Mouse (Mus musculus): ENCODE data around the gene A930018P22Rik. TPM values are rescaled to one million over a fixed set of nuclear protein-coding genes. Genes with fewer than 3 reads are reported as not detected.
A peak's percentile ranks its signal among the peaks of the same experiment; 100 is the strongest.

Gene A930018P22Rik
- total RNA-seq, 1 experiment: not detected

DNA sequence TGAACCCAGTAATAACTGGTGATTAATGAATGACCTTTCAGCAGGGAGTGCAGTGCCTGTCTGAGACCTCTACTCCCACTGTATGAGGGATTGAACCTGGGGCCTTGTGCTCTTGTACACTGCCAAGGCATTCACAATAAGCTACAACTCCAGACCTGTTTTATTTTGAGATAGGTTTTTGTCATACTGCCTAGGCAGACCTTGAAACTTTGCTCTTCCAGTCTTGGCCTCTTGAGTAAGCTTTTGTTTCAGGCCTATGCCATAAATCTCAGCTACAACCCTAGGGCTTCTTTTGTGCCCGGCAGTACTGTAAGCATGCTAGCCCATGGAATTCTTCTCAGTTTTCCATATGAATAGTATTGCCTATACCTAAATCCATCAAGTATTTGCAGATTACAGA is 3.5 kb upstream of the A930018P22Rik start:
- TF ChIP-seq MAFK (IDR thresholded peaks at IDR 0.05; ENCODE audit: insufficient read depth, low read depth, low read length) (no peak), ZC3H11A (IDR thresholded peaks at IDR 0.05; ENCODE audit: borderline replicate concordance, low read depth, low read length) (no peak), ZNF384 (IDR thresholded peaks at IDR 0.05; ENCODE audit: low read depth, low read length) (no peak), HCFC1 (IDR thresholded peaks at IDR 0.05; ENCODE audit: borderline replicate concordance, insufficient read depth, low read length) (no peak), CHD2 (IDR thresholded peaks at IDR 0.05; ENCODE audit: low read depth, low read length) (no peak)
- in situ Hi-C loops (cut with MboI; ENCODE audit: low sequenced_read_pairs in 2 of 2, unreplicated experiment in 2 of 2): no loop called here
- H3K4me3 ChIP-seq (ENCODE audit: insufficient read depth in 1 of 2, low read depth in 1 of 2, low read length in 2 of 2, poor library complexity in 1 of 2, severe bottlenecking in 1 of 2): no peak overlapping the region

DNA sequence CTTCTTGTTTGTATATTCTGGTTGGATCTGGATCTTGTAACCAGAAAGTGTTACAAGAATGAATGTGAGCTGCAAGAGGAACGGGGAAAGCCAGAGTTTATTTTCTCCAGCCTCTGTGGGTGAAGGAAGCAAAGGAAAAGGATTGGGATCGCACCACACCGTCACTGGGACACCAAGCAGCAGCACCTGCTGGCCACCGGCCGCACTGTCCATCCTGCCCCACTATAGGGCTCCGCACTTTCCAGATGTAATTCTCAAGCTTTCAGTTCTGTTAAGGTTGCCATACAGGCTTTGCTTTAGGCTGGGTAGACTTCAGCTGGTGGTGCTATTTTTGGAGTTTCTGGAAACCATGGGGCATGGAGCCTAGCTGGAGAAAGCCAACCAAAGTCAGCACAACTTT is 2.3 kb upstream of the A930018P22Rik start:
- Histone ChIP-seq H3K4me3 (ENCODE audit: insufficient read depth in 1 of 2, low read depth in 1 of 2, low read length in 2 of 2, poor library complexity in 1 of 2, severe bottlenecking in 1 of 2) (no peak overlapping the region), H3K27ac (ENCODE audit: insufficient read depth, low read depth, low read length, poor library complexity, severe bottlenecking) (no peak overlapping the region), H3K9ac (ENCODE audit: insufficient read depth, low read depth, low read length, poor library complexity, severe bottlenecking) (no peak overlapping the region), H3K9me3 (ENCODE audit: control insufficient read depth, insufficient read depth, low read depth, low read length) (no peaks in the 10 kb centered on the region), H3K36me3 (ENCODE audit: control insufficient read depth, insufficient read depth, low read length, poor library complexity, severe bottlenecking) (no peaks in the 10 kb centered on the region), H3K4me1 (ENCODE audit: control insufficient read depth in 2 of 2, insufficient read depth in 2 of 2, low read length in 2 of 2, poor library complexity in 1 of 2) (peaks cover 2 to 7% of the 10 kb centered on the region in 2 experiments; a peak in 2 of 4 replicates)
- DNase-seq (ENCODE audit: low read depth, low spot score): no peak
- TF ChIP-seq CHD2 (IDR thresholded peaks at IDR 0.05; ENCODE audit: low read depth, low read length): no peak
- TF ChIP-seq ZC3H11A (IDR thresholded peaks at IDR 0.05; ENCODE audit: borderline replicate concordance, low read depth, low read length): no peak
- TF ChIP-seq MAFK (IDR thresholded peaks at IDR 0.05; ENCODE audit: insufficient read depth, low read depth, low read length): no peak
- TF ChIP-seq HCFC1 (IDR thresholded peaks at IDR 0.05; ENCODE audit: borderline replicate concordance, insufficient read depth, low read length): no peak
- no peak for TF ChIP-seq ZNF384 (IDR thresholded peaks at IDR 0.05; ENCODE audit: low read depth, low read length)
- in situ Hi-C loops (cut with MboI; ENCODE audit: low sequenced_read_pairs in 2 of 2, unreplicated experiment in 2 of 2): no loop called here

More for the DNA sequence above, 3.5 kb upstream of the A930018P22Rik start:
- Histone ChIP-seq H3K27ac (ENCODE audit: insufficient read depth, low read depth, low read length, poor library complexity, severe bottlenecking) (no peak overlapping the region), H3K9me3 (ENCODE audit: control insufficient read depth, insufficient read depth, low read depth, low read length) (no peaks in the 10 kb centered on the region), H3K36me3 (ENCODE audit: control insufficient read depth, insufficient read depth, low read length, poor library complexity, severe bottlenecking) (no peaks in the 10 kb centered on the region), H3K9ac (ENCODE audit: insufficient read depth, low read depth, low read length, poor library complexity, severe bottlenecking) (no peak overlapping the region), H3K4me1 (ENCODE audit: control insufficient read depth in 2 of 2, insufficient read depth in 2 of 2, low read length in 2 of 2, poor library complexity in 1 of 2) (peaks cover 2 to 7% of the 10 kb centered on the region in 2 experiments; a peak in 2 of 4 replicates)
- no peak for DNase-seq (ENCODE audit: low read depth, low spot score)

DNA sequence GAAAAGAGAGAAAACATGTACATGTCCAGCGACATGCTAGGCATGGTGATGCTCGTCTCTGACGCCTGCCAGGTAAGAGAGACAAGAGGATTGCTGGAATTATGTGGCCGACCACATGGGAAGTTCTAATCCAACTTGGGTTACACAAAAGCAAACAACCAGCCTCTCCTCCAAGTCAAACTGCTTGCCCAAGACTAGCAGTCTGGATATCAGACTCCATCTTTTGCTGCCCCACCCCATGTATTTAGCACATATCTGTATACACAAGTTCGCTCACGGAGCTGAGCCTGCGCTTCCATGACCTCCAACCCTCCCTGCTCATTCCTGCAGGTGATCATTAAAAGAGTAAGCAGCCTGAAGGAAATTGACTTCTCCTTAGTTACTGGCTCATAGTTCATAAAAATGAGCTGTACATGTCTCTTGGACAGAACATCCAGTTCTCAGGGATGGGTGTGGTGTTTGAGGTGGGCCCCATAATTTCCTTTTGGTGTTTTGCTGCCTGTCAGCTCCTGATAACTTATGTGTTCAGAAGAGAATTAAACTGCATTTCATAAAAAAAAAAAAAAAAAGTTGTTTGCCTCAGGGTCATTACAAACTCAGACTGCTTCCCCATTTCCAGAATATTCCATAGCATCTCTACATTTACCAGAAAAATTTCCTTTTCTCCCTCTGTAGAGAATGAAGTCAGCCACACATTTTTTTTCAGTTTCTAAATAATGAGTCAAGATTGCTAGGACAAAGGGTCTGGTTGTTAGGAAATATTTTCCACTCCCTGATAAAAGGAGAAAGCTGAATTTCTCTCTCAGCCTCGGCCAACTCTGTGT is 676 bp upstream of the A930018P22Rik start:
- no peak overlapping the region for H3K27ac ChIP-seq (ENCODE audit: insufficient read depth, low read depth, low read length, poor library complexity, severe bottlenecking)
- H3K9me3 ChIP-seq (ENCODE audit: control insufficient read depth, insufficient read depth, low read depth, low read length): no peaks in the 10 kb centered on the region
- H3K9ac ChIP-seq (ENCODE audit: insufficient read depth, low read depth, low read length, poor library complexity, severe bottlenecking): no peak overlapping the region
- H3K36me3 ChIP-seq (ENCODE audit: control insufficient read depth, insufficient read depth, low read length, poor library complexity, severe bottlenecking): no peaks in the 10 kb centered on the region
- peak; percentile 83; the same call in 1 of the 2 replicates for TF ChIP-seq ZNF384 (IDR thresholded peaks at IDR 0.05; ENCODE audit: low read depth, low read length)
- no peak for TF ChIP-seq HCFC1 (IDR thresholded peaks at IDR 0.05; ENCODE audit: borderline replicate concordance, insufficient read depth, low read length)
- TF ChIP-seq MAFK (IDR thresholded peaks at IDR 0.05; ENCODE audit: insufficient read depth, low read depth, low read length): no peak
- in situ Hi-C loops (cut with MboI; ENCODE audit: low sequenced_read_pairs in 2 of 2, unreplicated experiment in 2 of 2): no loop called here
- no peak for DNase-seq (ENCODE audit: low read depth, low spot score)
- H3K4me3 ChIP-seq (ENCODE audit: insufficient read depth in 1 of 2, low read depth in 1 of 2, low read length in 2 of 2, poor library complexity in 1 of 2, severe bottlenecking in 1 of 2): peak overlapping the region in 1 of 2 experiments; percentile 4; a peak in 1 of 4 replicates
- peaks cover 2 to 7% of the 10 kb centered on the region in 2 experiments; a peak in 2 of 4 replicates for H3K4me1 ChIP-seq (ENCODE audit: control insufficient read depth in 2 of 2, insufficient read depth in 2 of 2, low read length in 2 of 2, poor library complexity in 1 of 2)

DNA sequence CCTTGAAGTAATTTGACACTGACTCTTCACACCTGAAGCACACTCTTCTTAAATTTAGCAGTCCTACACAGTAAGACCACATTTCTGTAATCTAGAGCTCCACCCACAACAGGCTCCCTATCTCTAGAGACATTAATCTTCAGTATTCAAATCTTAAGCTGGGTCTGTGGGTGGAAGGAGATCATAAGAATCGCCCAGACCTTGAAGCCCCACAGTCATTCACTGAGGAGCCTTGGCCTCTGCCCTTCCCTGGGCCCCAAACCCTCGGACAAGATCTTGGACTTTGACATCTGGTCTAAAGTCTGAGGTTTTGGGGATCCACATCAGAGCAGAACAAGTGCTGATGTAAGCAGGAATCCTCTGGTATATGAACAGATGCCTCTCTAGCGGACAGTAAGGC is 971 bp downstream of the A930018P22Rik start:
- Histone ChIP-seq H3K4me1 (ENCODE audit: control insufficient read depth in 2 of 2, insufficient read depth in 2 of 2, low read length in 2 of 2, poor library complexity in 1 of 2) (peaks cover 2 to 7% of the 10 kb centered on the region in 2 experiments; a peak in 2 of 4 replicates), H3K36me3 (ENCODE audit: control insufficient read depth, insufficient read depth, low read length, poor library complexity, severe bottlenecking) (no peaks in the 10 kb centered on the region), H3K9ac (ENCODE audit: insufficient read depth, low read depth, low read length, poor library complexity, severe bottlenecking) (no peak overlapping the region), H3K27ac (ENCODE audit: insufficient read depth, low read depth, low read length, poor library complexity, severe bottlenecking) (no peak overlapping the region), H3K9me3 (ENCODE audit: control insufficient read depth, insufficient read depth, low read depth, low read length) (no peaks in the 10 kb centered on the region), H3K4me3 (ENCODE audit: insufficient read depth in 1 of 2, low read depth in 1 of 2, low read length in 2 of 2, poor library complexity in 1 of 2, severe bottlenecking in 1 of 2) (peak overlapping the region in 1 of 2 experiments; percentile 83; a peak in 1 of 4 replicates)
- TF ChIP-seq HCFC1 (IDR thresholded peaks at IDR 0.05; ENCODE audit: borderline replicate concordance, insufficient read depth, low read length) (no peak), ZNF384 (IDR thresholded peaks at IDR 0.05; ENCODE audit: low read depth, low read length) (no peak), CHD2 (IDR thresholded peaks at IDR 0.05; ENCODE audit: low read depth, low read length) (no peak), ZC3H11A (IDR thresholded peaks at IDR 0.05; ENCODE audit: borderline replicate concordance, low read depth, low read length) (no peak)
- DNase-seq (ENCODE audit: low read depth, low spot score): no peak
- in situ Hi-C loops (cut with MboI; ENCODE audit: low sequenced_read_pairs in 2 of 2, unreplicated experiment in 2 of 2): no loop called here
